Mouse (Mus musculus): ENCODE measurements around the gene Asna1.

Gene Asna1

DNA sequence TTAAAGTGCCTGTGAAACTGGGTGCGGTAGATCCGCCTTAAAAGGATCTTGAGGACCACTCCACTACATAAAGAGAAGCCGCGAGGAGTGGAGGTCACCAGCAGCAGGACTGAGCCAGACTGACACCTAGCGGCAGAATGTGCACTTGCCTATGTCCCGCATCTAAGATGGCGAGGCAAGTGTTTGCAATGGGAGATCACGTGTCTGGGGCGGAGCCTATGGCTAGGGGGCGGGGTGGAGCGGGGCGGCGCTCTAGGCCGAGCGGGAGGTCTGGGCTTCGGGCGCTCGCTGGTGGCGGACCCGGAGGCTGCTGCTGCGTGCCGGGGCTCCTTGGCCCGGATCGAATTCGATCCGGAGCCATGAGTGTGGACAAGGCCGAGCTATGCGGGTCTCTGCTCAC lies 34.7 kb downstream of the Asna1 start, which contains the start of gene Hook2:
TSS of gene Hook2 (plus strand) at position 255 of the 400 bp plus-strand sequence.
- peak; percentile 94 to 96 for DNase-seq (ENCODE audit: low spot score in 2 of 2)

DNA sequence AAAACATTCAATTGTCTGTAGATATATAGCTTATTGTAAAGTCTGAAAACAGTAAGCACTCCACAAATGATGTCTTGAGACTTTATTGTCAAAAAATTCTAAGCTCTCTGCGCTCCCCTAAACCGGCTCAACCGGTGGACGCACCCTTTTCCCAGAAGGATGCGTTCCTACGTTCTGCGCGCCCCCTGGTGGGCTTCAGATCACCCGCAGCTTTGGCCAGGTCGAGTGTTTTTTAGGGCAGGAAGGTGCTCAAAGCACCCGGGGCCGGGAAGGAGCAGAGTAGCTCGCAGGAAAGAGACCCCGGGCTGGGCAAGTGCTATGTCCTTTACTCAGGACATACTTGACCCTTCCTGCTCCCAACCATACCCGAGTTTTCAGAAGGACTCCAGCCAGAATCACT lies 35.3 kb downstream of the Asna1 start:
- peak; percentile 94 to 96 for DNase-seq (ENCODE audit: low spot score in 2 of 2)

DNA sequence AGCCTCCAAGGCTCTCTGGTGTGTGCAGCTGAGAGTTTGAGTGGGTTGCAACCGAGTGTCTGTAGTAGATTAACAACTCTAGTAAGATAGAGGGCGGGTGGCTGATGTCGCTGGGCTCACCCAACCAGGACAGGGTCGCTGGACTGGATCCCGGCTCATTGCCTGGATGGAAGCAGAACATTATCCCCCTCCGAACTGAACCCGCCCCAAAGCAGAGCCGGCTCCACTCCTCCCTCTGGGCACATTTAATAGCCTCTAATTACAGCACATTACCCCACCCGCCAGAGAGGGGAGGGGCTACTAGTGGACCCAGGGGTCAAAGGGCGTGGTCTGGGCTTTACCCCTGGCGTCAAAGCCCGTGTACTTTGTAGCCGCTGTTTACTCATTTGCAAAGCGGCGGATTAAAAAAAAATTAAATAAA lies 35.8 kb downstream of the Asna1 start:
- peak; percentile 62 to 77 for DNase-seq (ENCODE audit: low spot score in 2 of 2)

DNA sequence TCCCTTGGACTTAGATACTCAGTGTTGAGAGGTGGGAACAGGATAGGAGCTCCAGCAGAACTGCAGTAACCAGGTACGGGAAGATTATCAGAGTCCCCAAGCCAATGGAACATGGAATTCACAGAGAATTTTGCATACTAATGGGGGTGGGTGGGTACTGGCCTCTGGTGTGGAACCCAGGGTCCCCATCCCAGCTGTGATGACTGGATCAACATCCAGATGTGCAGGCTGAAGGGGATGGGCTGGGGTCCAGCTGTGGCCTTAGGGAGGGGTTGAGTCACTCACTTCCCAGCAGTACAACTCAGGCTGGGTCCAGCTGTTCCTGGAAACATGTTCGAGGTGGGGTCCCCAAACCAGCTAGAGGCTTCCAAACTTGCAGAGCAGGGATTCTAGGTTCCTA lies 37.2 kb downstream of the Asna1 start:
- DNase-seq (ENCODE audit: low spot score in 2 of 2): no peak

DNA sequence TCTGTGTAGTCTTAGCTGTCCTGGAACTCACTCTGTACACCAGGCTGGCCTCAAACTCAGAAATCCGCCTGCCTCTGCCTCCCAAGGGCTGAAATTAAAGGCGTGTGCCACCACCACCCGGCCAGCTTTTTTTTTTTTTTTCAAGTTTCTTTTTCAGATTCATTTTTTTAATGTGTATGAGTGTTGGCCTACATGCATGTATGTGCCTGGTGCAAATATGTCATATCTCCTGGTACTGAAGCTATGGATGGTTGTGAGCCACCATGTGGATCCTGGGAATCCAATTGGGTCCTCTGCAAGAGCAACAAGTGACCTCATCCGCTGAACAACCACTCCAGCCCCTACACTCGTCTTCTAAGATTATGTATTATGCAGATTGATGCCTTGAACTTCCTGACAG lies 37.7 kb downstream of the Asna1 start:
- no peak for DNase-seq (ENCODE audit: low spot score in 2 of 2)

DNA sequence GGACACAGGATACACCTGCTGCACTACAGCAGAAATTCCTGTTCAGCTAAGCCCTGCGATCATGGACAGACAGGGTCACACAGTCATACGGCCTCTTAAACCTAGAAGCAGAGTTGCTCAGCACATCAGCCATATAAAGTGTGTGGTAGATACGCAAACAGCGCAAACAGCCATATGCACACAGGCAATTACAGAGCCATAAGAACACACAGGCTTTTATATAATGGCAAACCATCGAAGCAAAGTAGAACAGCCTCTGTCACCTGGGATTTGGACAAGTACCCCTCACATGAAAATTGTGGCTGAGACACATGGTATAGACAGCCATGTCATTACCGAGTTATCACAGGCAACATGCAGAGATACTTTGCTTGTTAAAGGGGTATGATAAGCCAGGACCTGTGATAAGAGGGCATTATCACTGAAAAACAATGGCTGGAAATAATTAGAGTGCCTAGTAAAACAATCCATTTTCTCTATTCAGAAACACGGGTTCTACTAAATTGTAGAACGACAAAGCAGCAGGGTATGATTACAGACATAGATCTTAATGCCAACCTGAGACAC lies 38.6 kb downstream of the Asna1 start:
- no peak for DNase-seq (ENCODE audit: low spot score in 2 of 2)

DNA sequence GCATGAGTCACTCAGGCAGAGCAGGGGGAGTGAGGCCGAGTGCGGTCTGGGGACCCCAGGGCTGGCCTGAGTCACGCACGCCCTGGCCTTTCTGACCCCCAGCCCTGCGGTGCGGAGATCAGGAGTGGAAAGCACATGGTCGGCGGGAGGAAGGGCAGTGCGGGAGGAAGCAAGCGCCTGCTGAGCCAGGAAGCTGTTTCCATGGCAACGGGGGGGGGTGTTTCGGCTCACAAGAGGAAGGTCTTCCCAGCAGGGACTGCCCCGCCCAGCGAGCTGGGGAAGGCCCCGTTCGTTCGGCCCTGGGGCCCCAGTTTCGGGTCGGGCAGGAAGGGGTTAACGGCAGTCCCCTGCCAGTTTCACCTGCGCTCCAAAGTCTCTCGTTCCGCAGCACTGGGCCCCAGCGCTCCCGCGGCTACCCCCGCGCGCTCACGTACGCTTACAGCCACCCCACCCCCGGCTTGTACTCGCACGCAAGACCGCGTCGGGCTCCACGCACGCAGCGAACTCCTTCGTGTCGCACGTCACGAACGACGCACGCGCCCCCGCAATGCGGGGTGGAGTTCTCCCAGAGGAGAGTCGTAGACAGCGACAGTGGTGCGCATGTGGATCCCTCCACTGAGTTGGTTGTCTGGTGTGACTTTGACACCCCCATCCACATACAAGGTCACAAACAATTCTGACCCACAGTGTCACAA lies 39.2 kb downstream of the Asna1 start:
- peak; percentile 81 to 87 for DNase-seq (ENCODE audit: low spot score in 2 of 2)

DNA sequence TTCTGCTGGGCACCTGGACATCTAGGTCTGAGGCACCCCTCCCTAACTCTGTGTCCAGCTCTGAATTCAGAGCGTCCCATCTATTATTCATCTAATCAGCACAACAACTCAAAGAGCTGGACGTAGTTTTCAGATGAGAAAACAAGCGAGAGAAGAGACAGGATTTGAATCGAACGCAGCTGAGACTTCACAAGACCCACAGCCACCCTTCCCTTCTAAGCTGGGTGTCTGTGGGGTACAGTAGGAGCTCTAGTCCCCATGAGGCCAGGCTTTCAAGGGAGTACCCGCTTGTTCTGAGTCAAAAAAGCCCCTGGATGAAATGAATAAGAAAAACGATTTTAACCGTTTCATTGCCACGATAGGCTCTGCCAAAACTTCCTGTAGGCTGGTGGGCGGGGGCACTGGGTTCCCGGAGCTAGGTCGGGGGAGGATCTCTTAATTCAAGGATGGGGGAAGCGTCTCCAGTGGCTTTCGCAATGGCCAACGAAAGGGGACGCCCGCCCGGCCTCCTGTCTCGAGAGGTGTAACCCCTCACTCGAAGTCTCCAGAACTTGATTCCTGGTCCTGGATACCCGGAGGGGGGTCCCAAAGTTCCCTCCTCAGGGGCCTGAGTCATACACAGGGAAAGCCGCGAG lies 39.9 kb downstream of the Asna1 start:
- no peak for DNase-seq (ENCODE audit: low spot score in 2 of 2)

DNA sequence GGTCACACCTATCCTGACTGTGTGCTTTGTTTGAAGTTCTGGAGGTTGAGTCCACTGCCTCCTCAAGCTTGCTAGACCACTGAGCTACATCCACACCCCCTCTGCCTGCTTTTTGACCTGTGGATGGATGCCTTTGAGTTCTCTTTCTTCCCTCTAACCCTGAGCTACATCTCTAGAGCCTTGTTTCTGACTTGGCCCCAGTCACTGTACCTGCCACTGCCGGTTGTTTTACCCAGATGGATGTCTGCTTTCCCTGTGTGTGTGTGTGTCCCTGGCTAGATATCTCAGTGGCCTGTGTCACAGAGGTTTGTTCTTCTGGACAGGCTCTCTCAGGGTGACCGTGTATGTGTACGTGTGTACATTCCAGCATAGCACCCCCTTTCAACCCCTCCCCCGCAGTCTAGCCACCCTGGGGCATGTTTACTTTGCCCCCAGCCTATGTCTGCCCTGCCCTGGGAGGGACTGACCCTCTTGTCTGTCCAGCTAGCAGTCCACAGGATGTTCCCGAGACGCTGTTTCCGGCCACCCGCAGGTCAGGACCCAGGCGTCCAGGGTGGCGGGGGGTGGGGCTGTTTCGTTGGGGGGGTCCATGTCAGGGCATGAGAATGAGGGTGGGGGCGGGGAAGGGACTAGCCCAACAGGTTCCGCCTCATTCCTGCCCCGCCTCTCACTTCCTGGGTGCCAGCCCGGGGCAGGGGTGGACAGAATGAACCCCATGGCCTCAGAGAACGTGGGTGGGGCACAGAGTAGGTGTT lies 40.6 kb downstream of the Asna1 start:
- DNase-seq (ENCODE audit: low spot score in 2 of 2): peak; percentile 66 to 77

DNA sequence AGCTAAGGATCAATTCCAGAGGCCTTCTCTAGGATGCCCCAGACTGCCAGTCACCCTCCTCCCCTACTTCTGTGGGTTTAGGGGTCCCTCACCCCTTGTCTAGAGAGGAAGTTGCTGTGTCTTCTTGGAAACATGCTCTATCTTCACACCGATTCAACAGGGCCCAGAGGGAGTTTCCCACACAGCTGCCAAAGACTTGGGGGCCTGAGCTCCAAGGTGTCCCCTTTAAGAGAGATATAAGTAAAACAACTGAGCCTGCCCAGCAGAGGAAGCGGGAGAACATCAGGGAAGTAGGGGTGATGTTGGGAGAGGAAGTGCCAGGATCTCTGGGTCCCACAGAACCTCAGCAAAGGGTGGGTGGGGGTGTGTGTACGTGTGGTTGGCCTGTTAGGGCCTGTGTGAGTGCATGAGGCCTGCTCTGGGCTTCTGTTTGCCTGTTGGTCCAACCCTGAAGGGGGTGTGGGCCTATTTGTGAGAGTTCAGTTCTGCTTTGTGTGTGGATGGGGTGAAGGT lies 42.5 kb downstream of the Asna1 start:
- DNase-seq (ENCODE audit: low spot score in 2 of 2): peak; percentile 35 to 70

DNA sequence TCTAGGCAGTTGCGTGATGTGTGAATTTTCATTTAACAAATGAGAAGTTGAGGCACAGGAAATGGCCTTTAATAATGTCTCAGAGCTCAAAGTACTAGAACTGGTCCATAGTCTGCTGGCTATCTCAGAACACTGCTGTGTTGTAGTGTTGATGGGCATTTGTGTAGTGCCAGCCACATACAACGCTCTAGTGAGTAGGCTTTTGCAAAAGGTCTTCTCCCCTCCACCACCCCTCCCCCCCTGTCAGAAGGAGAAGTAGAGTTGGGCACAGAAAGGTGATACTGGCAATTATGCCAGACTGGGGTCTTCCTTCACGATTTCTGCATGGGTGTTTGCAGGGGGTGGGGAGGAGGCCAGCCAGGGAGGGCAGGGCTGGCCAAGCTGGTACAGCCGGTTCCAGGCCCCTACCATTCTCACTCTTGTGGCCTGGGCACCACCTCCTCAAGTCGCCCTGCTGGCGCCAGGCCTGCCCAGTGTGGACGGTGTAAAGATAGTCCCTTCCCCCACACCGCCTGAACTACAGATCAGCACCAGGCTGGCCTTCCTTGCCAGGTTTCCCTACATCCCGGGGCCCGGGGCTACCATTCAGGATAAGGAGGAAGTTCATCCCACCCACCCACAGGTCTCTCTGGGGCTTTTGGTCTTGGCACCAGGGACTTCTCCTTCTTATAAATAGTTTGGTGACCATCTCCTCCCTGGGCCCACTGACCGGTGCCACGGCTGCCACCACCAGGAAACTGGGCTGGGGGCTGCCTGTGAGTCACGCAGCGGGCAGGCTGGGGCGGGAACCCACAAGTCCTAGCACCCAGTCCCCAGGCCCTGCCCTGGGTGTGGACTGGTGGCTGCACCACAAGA lies 43.2 kb downstream of the Asna1 start:
- DNase-seq (ENCODE audit: low spot score in 2 of 2): peak; percentile 67 to 75

DNA sequence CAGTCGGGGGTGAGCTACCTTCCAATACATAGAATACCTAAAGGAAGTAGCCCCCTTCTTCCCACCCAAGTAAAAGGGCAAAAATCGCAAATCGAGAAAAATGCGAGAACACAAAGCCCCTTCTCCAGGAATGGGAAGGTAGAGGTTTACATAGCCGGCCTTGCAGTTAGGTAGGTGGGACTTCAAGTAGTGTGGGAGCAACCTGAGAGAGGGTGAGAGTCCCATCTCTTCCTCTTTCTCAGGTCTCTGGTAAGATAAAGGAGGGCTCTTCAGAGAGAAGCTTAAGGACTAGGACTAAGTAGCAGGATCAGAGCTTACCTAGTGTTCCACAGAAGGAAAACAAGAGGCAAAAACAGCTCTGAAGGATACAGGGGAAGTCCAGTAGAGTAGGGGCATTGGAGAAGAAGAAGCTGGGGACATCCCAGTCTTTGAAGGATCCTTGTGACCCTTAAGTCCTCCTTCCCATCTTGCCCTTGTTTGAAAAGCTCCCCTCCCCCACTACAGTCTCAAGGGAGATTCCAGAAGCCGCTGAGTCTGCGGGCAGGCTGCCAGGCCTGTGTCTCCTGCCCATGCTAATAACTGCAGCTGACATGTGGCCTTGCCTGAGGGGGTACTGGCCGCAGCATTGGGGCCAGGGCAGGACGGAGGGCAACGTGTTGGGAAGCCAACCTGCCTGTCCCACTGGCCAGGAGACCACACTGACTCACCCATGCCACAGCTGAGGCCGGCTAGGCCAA lies 44.3 kb downstream of the Asna1 start:
- DNase-seq (ENCODE audit: low spot score in 2 of 2): peak; percentile 77 to 79

DNA sequence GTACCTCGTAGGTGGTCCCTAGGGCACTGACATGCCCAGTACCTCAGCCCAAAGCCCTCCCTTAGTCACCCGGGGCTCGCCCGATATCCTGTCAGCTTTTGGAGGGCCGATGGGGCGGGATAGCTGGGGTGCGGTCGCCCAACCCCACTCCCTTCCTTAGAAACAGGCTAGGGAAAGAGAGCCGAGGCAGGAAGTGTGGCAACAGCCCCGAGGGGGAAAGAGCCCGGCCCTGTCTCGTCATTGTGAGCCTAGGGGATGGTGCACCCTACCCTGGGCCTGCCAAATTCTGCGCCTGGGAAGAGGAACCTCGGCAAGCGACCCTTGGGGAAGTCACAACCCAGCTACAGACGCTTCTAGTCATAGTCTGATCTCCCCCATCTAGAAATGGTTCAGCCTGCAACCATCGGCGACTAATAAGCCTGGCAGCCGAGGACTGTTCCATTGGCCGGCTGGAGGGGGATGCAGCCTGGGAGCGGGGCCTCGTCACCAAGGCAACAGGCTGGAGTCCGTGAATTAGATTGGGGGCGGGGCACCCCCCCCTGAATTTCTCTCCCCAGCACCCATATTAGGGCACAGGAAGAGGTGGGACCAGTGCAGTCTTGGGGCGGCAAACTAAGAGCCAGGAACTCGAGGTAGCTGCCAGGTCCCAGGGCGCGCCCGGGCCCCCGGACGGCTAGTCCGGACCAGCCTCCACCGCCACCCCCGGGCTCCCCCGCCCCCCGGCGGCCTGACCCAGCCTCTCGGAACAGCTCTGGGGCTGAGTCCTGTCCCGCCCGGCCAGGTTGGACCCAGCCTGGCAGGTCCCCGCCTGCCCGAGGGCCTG lies 45.3 kb downstream of the Asna1 start:
- DNase-seq (ENCODE audit: low spot score in 2 of 2): peak; percentile 96 to 97

DNA sequence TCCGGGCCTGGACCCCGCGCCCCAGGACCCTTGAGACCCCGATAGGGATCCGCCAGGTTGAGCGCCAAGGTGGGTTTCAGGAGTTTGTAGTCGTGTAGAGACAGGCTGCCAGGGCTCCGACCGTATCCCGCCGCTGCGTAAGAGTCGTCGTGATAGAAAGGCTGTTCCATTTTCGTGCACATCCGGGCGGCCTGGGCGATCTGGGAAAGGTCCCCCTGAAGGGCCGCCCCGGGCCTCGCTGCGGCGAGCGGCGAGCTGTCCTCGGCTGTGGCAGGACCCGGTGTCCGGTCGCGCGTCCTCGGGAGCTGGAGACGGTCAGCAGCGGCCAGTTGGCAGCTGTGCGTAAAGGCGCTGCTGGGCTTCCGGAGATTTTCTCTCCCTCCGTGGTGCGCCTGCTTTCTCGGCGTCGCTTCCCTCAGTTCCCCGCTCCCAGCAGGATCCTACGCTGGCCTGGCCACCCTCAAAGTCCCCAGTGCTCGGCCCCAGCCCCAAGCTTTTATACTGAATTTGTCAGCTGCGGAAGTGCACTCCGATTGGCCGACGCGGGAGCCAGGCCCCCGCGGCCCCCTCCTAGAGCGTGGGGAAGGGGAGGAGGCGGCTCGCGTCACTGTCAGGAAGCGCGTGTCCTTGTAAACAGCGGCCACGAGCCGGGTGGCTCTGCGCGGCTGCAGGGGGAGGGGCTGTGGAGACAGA lies 46.7 kb downstream of the Asna1 start, which contains the start of gene Junb:
TSS of gene Junb (minus strand) at position 471 of the 693 bp plus-strand sequence.
- DNase-seq (ENCODE audit: low spot score in 2 of 2): peak; percentile 97

DNA sequence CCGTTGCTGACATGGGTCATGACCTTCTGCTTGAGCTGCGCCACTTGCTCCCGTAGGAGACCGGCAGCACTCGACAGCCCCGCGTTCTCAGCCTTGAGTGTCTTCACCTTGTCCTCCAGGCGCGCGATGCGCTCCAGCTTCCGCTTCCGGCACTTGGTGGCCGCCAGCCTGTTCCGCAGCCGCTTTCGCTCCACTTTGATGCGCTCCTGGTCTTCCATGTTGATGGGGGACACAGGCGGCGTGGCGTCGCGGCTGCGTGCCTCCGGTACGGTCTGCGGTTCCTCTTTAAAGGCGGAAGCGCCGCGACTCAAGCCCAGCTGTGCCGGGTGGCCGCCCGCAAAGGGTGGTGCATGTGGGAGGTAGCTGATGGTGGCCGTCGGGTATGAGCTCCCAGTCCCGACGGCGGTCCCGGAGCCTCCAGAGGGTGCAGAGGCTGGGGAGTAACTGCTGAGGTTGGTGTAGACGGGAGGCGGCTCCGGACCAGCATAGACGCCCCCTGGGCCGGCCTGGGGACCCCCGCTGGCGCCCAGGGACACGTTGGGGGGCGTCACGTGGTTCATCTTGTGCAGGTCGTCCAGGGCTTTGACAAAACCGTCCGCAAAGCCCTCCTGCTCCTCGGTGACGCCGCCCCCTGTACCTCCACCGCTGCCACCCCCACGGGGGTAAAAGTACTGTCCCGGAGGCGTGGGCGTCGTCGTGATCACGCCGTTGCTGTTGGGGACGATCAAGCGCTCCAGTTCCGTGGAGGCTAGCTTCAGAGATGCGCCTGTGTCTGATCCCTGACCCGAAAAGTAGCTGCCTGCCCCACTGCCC lies 47.4 kb downstream of the Asna1 start:
- peak; percentile 59 to 67 for DNase-seq (ENCODE audit: low spot score in 2 of 2)

DNA sequence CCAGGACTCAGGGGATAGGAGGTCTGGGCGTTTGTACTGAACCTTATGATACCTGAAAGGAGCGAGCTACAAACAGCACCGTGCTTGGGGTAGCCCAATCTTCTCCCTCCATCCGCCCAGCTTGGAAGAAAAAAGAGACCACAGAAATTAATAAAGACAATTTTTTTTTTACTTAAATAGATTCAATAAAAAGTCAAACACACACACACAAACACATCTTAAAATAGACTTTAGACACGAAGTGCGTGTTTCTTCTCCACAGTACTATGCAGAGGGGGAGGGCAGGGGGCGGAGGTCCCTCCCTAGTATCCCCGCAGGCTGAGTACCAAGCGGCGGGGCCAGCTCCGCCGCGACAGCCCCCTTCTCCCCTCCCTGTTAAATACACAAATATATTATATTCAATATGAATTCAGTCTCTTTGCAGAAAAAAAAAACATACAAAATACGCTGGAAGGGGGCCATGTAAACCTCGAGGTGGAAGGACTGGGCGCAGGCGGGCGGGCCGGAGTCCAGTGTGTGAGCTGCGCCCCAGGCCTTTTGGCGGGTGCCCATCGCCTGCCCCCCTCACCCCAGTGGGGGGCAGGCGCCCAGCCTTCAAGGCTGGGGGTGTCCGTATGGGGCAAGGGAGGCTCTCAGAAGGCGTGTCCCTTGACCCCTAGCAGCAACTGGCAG lies 48.2 kb downstream of the Asna1 start:
- no peak for DNase-seq (ENCODE audit: low spot score in 2 of 2)

DNA sequence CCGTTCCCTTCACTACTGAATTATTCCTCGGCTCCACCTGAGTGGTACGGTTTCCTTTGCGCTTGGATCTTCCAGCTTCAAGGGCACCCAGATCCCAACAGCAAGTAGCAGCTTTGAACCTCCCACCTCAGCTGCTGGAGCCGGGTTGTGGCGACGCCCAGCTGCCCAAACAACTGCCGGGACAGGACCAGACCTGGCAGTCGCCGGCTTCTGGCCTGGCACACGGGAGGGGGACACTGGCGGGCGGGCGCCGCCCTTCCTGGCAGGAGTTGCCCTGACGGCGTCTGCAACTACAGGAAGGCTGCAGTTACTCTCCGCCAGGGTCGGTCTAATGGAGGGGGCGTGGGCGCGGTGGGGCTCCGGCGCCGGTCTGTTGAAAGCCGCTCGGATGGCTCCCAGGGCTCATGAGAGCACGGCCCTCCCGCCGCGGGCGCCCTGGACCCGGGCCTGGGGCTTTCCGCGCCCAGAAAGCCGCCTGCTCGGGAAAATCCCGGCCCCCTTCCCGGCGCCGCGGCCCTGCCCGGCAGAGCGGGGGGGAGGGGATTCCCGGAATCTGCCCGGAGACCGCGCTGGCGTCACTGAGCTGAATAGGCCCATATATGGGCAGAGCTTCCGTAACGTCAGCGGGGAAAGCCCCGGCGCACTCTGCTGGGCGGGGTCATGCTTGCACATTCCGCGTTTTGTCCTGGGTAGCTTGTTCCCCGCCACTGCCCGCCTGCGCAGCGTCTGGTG lies 48.9 kb downstream of the Asna1 start:
- peak; percentile 89 to 93 for DNase-seq (ENCODE audit: low spot score in 2 of 2)

Data from urinary bladder, adult 18-20 months (tissue).